32 mouse cellular contexts compared by ENCODE assay signal in genomic region chr2:67818014-67818413, GRCm38 (mm10).
A peak's percentile ranks its signal among the peaks of the same experiment; 100 is the strongest.
DNase-seq lines count a peak whose midpoint lies in the region; ATAC-seq and TF ChIP-seq lines count a peak whose summit lies in the region.
"Had no signal": no experiment of that assay in that cellular context is flagged by ENCODE, and none has a peak within 500 bp of the region (broad histone marks: within the 10 kb centered on the region; RNA-seq: fewer than 3 reads in every experiment).

No protein-coding gene starts in this region.

- DNase-seq in forebrain, embryonic 10.5 days (ENCODE audit: extremely low spot score, low spot score), result no peak
- DNase-seq in hindbrain, embryonic 11.5 days (ENCODE audit: low spot score), result no peak
- DNase-seq in midbrain, embryonic 11.5 days (ENCODE audit: low spot score, missing footprints), result no peak
- peak; percentile 65 for DNase-seq in forebrain, postnatal 0 days
- no peak for DNase-seq in layer of hippocampus, postnatal 14 days (ENCODE audit: low spot score in 2 of 2)
- DNase-seq: adrenal gland, adult 2 months; adrenal gland, postnatal 36 days; cerebellum, adult 8-10 months; heart, adult 2 months; heart, postnatal 4 days; kidney, adult 2 months; kidney, postnatal 36 days; layer of hippocampus, postnatal 36 days; liver; lung, adult 2 months; lung, postnatal 10 days; right cerebral cortex, adult 18-20 months; right cerebral cortex, postnatal 4 days; thymus, adult 18-20 months; thymus, postnatal 25 days had no signal

- H3K27me3 ChIP-seq in forebrain, embryonic 13.5 days, result no peaks in the 10 kb centered on the region
- H3K27me3 ChIP-seq in forebrain, embryonic 10.5 days (ENCODE audit: poor library complexity, severe bottlenecking), result no peaks in the 10 kb centered on the region
- no peaks in the 10 kb centered on the region for H3K27me3 ChIP-seq in hindbrain, embryonic 16.5 days (replicated peaks; ENCODE audit: control insufficient read depth, insufficient read depth, low read length)
- no peaks in the 10 kb centered on the region for H3K27me3 ChIP-seq in hindbrain, embryonic 11.5 days (ENCODE audit: control insufficient read depth, insufficient read depth, low read length)
- H3K27me3 ChIP-seq in midbrain, embryonic 16.5 days (ENCODE audit: control insufficient read depth, insufficient read depth, low read depth, low read length), result no peaks in the 10 kb centered on the region
- no peaks in the 10 kb centered on the region for H3K27me3 ChIP-seq in midbrain, embryonic 11.5 days (ENCODE audit: control insufficient read depth, insufficient read depth, low read length)
- no peaks in the 10 kb centered on the region for H3K27me3 ChIP-seq in forebrain, postnatal 0 days (ENCODE audit: insufficient read depth, low read length)
- H3K27me3 ChIP-seq: embryonic facial prominence, embryonic 13.5 days; heart, embryonic 12.5 days; hindbrain, embryonic 15.5 days; intestine, embryonic 15.5 days had no signal

- no peak overlapping the region for H3K4me3 ChIP-seq in forebrain, embryonic 13.5 days
- no peak overlapping the region for H3K4me3 ChIP-seq in forebrain, embryonic 10.5 days
- H3K4me3 ChIP-seq in hindbrain, embryonic 16.5 days (ENCODE audit: low read length), result no peak overlapping the region
- H3K4me3 ChIP-seq in hindbrain, embryonic 11.5 days (ENCODE audit: low read depth, low read length), result no peak overlapping the region
- H3K4me3 ChIP-seq in midbrain, embryonic 16.5 days (ENCODE audit: low read depth, low read length), result no peak overlapping the region
- H3K4me3 ChIP-seq in midbrain, embryonic 11.5 days (ENCODE audit: low read depth, low read length), result no peak overlapping the region
- H3K4me3 ChIP-seq in forebrain, postnatal 0 days (ENCODE audit: low read depth, low read length), result no peak overlapping the region
- H3K4me3 ChIP-seq: embryonic facial prominence, embryonic 13.5 days; heart, adult 2 months; heart, embryonic 12.5 days; hindbrain, embryonic 15.5 days; intestine, embryonic 15.5 days had no signal

- H3K9ac ChIP-seq in forebrain, embryonic 13.5 days, result no peak overlapping the region
- no peak overlapping the region for H3K9ac ChIP-seq in hindbrain, embryonic 16.5 days (ENCODE audit: low read depth, low read length)
- H3K9ac ChIP-seq in hindbrain, embryonic 11.5 days (ENCODE audit: low read depth, low read length), result no peak overlapping the region
- H3K9ac ChIP-seq in midbrain, embryonic 16.5 days (ENCODE audit: low read depth, low read length), result no peak overlapping the region
- H3K9ac ChIP-seq in midbrain, embryonic 11.5 days (ENCODE audit: low read length), result no peak overlapping the region
- H3K9ac ChIP-seq in forebrain, postnatal 0 days, result no peak overlapping the region
- H3K9ac ChIP-seq: embryonic facial prominence, embryonic 13.5 days; heart, embryonic 12.5 days; hindbrain, embryonic 15.5 days; intestine, embryonic 15.5 days; liver, embryonic 14.5 days had no signal

- 65% methylated on average over 2 of the region's 2 CpGs for WGBS in forebrain, embryonic 13.5 days
- WGBS in forebrain, embryonic 10.5 days, result 79% methylated on average over 2 of the region's 2 CpGs
- WGBS in hindbrain, embryonic 16.5 days, result 49% methylated on average over 2 of the region's 2 CpGs
- WGBS in hindbrain, embryonic 11.5 days, result 72% methylated on average over 2 of the region's 2 CpGs
- 31% methylated on average over 2 of the region's 2 CpGs for WGBS in midbrain, embryonic 16.5 days
- 68% methylated on average over 2 of the region's 2 CpGs for WGBS in midbrain, embryonic 11.5 days
- 27% methylated on average over 2 of the region's 2 CpGs for WGBS in forebrain, postnatal 0 days

- H3K36me3 ChIP-seq in forebrain, embryonic 13.5 days (ENCODE audit: poor library complexity, severe bottlenecking), result no peaks in the 10 kb centered on the region
- H3K36me3 ChIP-seq in forebrain, embryonic 10.5 days (replicated peaks), result no peaks in the 10 kb centered on the region
- H3K36me3 ChIP-seq in hindbrain, embryonic 16.5 days (ENCODE audit: control insufficient read depth, insufficient read depth, low read length), result no peaks in the 10 kb centered on the region
- no peaks in the 10 kb centered on the region for H3K36me3 ChIP-seq in hindbrain, embryonic 11.5 days (ENCODE audit: control insufficient read depth, insufficient read depth, low read length)
- H3K36me3 ChIP-seq in midbrain, embryonic 16.5 days (ENCODE audit: control insufficient read depth, insufficient read depth, low read length), result no peaks in the 10 kb centered on the region
- H3K36me3 ChIP-seq in midbrain, embryonic 11.5 days (ENCODE audit: control insufficient read depth, insufficient read depth, low read length), result no peaks in the 10 kb centered on the region
- no peaks in the 10 kb centered on the region for H3K36me3 ChIP-seq in forebrain, postnatal 0 days (ENCODE audit: insufficient read depth)
- H3K36me3 ChIP-seq: embryonic facial prominence, embryonic 13.5 days; heart, embryonic 12.5 days; hindbrain, embryonic 15.5 days; intestine, embryonic 15.5 days had no signal

- ATAC-seq in forebrain, embryonic 13.5 days, result peak; percentile 84
- 0 out of 2 replicates have a peak, but pooled peaks have one; percentile 54 for ATAC-seq in hindbrain, embryonic 16.5 days
- no peak for ATAC-seq in hindbrain, embryonic 11.5 days (ENCODE audit: low FRiP score)
- peak; percentile 39; the same call in 1 of the 2 replicates for ATAC-seq in midbrain, embryonic 16.5 days
- no peak for ATAC-seq in midbrain, embryonic 11.5 days (ENCODE audit: low FRiP score)
- ATAC-seq in forebrain, postnatal 0 days, result peak; percentile 97
- ATAC-seq: activated CD4-positive, CD25-positive, alpha-beta regulatory T cell, adult 4 months; CD4-positive, CD25-positive, alpha-beta regulatory T cell, adult 4 months; intestine, embryonic 15.5 days had no signal

- no peak overlapping the region; the same call in 1 of the 2 replicates for H3K27ac ChIP-seq in forebrain, embryonic 13.5 days
- no peak overlapping the region for H3K27ac ChIP-seq in forebrain, embryonic 10.5 days
- H3K27ac ChIP-seq in hindbrain, embryonic 16.5 days (ENCODE audit: low read depth, low read length), result no peak overlapping the region
- no peak overlapping the region for H3K27ac ChIP-seq in hindbrain, embryonic 11.5 days (ENCODE audit: low read depth, low read length)
- H3K27ac ChIP-seq in midbrain, embryonic 16.5 days (ENCODE audit: low read length), result no peak overlapping the region
- H3K27ac ChIP-seq in midbrain, embryonic 11.5 days (ENCODE audit: low read depth, low read length), result no peak overlapping the region
- H3K27ac ChIP-seq in forebrain, postnatal 0 days (ENCODE audit: low read depth, low read length), result no peak overlapping the region
- H3K27ac ChIP-seq: embryonic facial prominence, embryonic 13.5 days; heart, adult 2 months; hindbrain, embryonic 15.5 days; intestine, embryonic 15.5 days; liver, embryonic 14.5 days; macrophage; stomach, postnatal 0 days had no signal

- no peak for TF ChIP-seq CTCF in forebrain, postnatal 0 days (IDR thresholded peaks at IDR 0.05; ENCODE audit: low read depth)

- H3K9me3 ChIP-seq in forebrain, embryonic 13.5 days (replicated peaks), result no peaks in the 10 kb centered on the region
- no peaks in the 10 kb centered on the region for H3K9me3 ChIP-seq in forebrain, embryonic 10.5 days
- H3K9me3 ChIP-seq in hindbrain, embryonic 16.5 days (ENCODE audit: control insufficient read depth, low read length), result no peaks in the 10 kb centered on the region
- no peaks in the 10 kb centered on the region for H3K9me3 ChIP-seq in hindbrain, embryonic 11.5 days (ENCODE audit: control insufficient read depth, low read length)
- no peaks in the 10 kb centered on the region for H3K9me3 ChIP-seq in midbrain, embryonic 16.5 days (replicated peaks; ENCODE audit: control insufficient read depth, low read length, poor library complexity, severe bottlenecking)
- no peaks in the 10 kb centered on the region for H3K9me3 ChIP-seq in midbrain, embryonic 11.5 days (ENCODE audit: control insufficient read depth, low read length)
- H3K9me3 ChIP-seq in forebrain, postnatal 0 days (ENCODE audit: low read length), result no peaks in the 10 kb centered on the region
- H3K9me3 ChIP-seq: embryonic facial prominence, embryonic 13.5 days; heart, embryonic 12.5 days; hindbrain, embryonic 15.5 days; intestine, embryonic 15.5 days had no signal

- no peak overlapping the region for H3K4me2 ChIP-seq in forebrain, embryonic 13.5 days
- H3K4me2 ChIP-seq in hindbrain, embryonic 16.5 days (ENCODE audit: low read length), result no peak overlapping the region
- no peak overlapping the region for H3K4me2 ChIP-seq in hindbrain, embryonic 11.5 days (replicated peaks; ENCODE audit: low read depth, low read length)
- H3K4me2 ChIP-seq in midbrain, embryonic 16.5 days (ENCODE audit: low read length), result no peak overlapping the region
- no peak overlapping the region for H3K4me2 ChIP-seq in midbrain, embryonic 11.5 days
- H3K4me2 ChIP-seq in forebrain, postnatal 0 days (ENCODE audit: low read depth), result no peak overlapping the region
- H3K4me2 ChIP-seq: embryonic facial prominence, embryonic 13.5 days; heart, embryonic 12.5 days; hindbrain, embryonic 15.5 days; intestine, embryonic 15.5 days had no signal

- peaks cover 6% of the 10 kb centered on the region for H3K4me1 ChIP-seq in forebrain, embryonic 13.5 days
- no peaks in the 10 kb centered on the region for H3K4me1 ChIP-seq in forebrain, embryonic 10.5 days
- H3K4me1 ChIP-seq in hindbrain, embryonic 16.5 days (ENCODE audit: control insufficient read depth, insufficient read depth, low read depth, low read length), result no peaks in the 10 kb centered on the region
- no peaks in the 10 kb centered on the region for H3K4me1 ChIP-seq in hindbrain, embryonic 11.5 days (replicated peaks; ENCODE audit: control insufficient read depth, insufficient read depth, low read length)
- H3K4me1 ChIP-seq in midbrain, embryonic 16.5 days (ENCODE audit: control insufficient read depth, insufficient read depth, low read length), result peaks cover 6% of the 10 kb centered on the region; the same call in 1 of the 2 replicates
- no peaks in the 10 kb centered on the region for H3K4me1 ChIP-seq in midbrain, embryonic 11.5 days (ENCODE audit: control insufficient read depth, insufficient read depth, low read length)
- 0 out of 2 replicates have a peak, but pooled peaks cover 3% of the 10 kb centered on the region for H3K4me1 ChIP-seq in forebrain, postnatal 0 days (ENCODE audit: insufficient read depth)
- H3K4me1 ChIP-seq: embryonic facial prominence, embryonic 13.5 days; heart, embryonic 12.5 days; hindbrain, embryonic 15.5 days; intestine, embryonic 15.5 days had no signal

Comparison
In these comparisons a context has a peak if more than half of its experiments do, and no peak if none do; other contexts are left out.
1. ATAC-seq: peak in forebrain, embryonic 13.5 days (single experiment), hindbrain, embryonic 16.5 days (single experiment), midbrain, embryonic 16.5 days (single experiment) and forebrain, postnatal 0 days (single experiment); none in hindbrain, embryonic 11.5 days (single experiment) and midbrain, embryonic 11.5 days (single experiment).